Comparison of ENCODE assay signal across 8 mouse cellular contexts in the genomic region with DNA sequence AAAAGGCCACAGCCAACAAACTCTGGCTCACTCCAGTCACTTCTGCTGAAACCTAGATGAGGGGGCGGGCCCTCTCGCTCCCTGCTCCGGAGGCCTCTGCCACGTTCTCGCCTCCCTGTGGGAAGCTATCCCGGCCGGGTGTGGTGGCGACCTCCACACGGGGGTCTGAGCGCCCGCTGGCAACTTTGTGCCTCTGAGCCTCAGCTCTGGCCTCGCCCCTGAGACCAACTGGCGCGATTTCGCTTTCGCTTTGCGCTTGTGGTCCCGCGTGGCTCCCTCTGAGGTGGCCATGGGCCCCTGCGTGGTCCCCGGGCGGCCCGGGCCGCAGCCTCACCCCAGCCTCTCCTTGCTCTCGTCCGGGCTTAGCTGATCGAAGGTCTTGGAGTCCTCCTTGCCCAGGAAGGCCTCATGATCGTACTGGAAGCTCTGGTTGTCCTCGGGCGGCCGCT. TPM values are rescaled to one million over a fixed set of nuclear protein-coding genes. Genes with fewer than 3 reads are reported as not detected.
DNase-seq lines count a peak whose midpoint lies in the region; ATAC-seq and TF ChIP-seq lines count a peak whose summit lies in the region.

No protein-coding gene starts in this region.

- TF ChIP-seq POLR2A in bone marrow, adult 2 months (IDR thresholded peaks at IDR 0.05; ENCODE audit: borderline replicate concordance, control insufficient read depth, low read depth, low read length): 0 out of 2 replicates have a peak, but pooled peaks have one; percentile 5

- DNase-seq in ovary, postnatal 14 days (ENCODE audit: low spot score): peak; percentile 48
- DNase-seq in ovary, postnatal 10 days (ENCODE audit: low spot score): no peak
- DNase-seq in gastrocnemius, postnatal 4 days (ENCODE audit: low spot score in 2 of 2): peak; percentile 32 to 54
- peak; percentile 65 for DNase-seq in kidney, adult 18-20 months
- peak; percentile 35 for DNase-seq in right cerebral cortex, postnatal 4 days
- no peak for DNase-seq in layer of hippocampus, postnatal 10 days (ENCODE audit: low spot score in 2 of 2)

- no peaks in the 10 kb centered on the region for H3K9me3 ChIP-seq in lung, embryonic 15.5 days

- H3K4me2 ChIP-seq in lung, embryonic 15.5 days: peak overlapping the region; percentile 66

- H3K9ac ChIP-seq in lung, embryonic 15.5 days: peak overlapping the region; percentile 89

- H3K27me3 ChIP-seq in lung, embryonic 15.5 days: no peaks in the 10 kb centered on the region

- 1% methylated on average over 31 of the region's 31 CpGs for WGBS in bone marrow, adult 2 months
- under 1% methylated on average over 31 of the region's 31 CpGs for WGBS in lung, embryonic 15.5 days

- H3K4me1 ChIP-seq in bone marrow, adult 2 months (ENCODE audit: control insufficient read depth, insufficient read depth, low read length): peaks cover 3% of the 10 kb centered on the region; the same call in 1 of the 2 replicates
- H3K4me1 ChIP-seq in lung, embryonic 15.5 days: peaks cover 26% of the 10 kb centered on the region

- H3K36me3 ChIP-seq in lung, embryonic 15.5 days: peaks cover 9% of the 10 kb centered on the region; the same call in 1 of the 2 replicates

- no peak for TF ChIP-seq CTCF in bone marrow, adult 2 months (IDR thresholded peaks at IDR 0.05; ENCODE audit: control insufficient read depth, insufficient read depth, low read length)

- H3K27ac ChIP-seq in bone marrow, adult 2 months (ENCODE audit: control insufficient read depth, insufficient read depth, low read depth, low read length, poor library complexity): peak overlapping the region; percentile 87
- H3K27ac ChIP-seq in lung, embryonic 15.5 days: peak overlapping the region; percentile 97

- peak; percentile 50 for ATAC-seq in lung, embryonic 15.5 days (ENCODE audit: borderline replicate concordance, extremely low read depth, low FRiP score, low TSS enrichment)

- peak overlapping the region; percentile 90 for H3K4me3 ChIP-seq in bone marrow, adult 2 months (replicated peaks; ENCODE audit: control insufficient read depth, low read depth, low read length)
- H3K4me3 ChIP-seq in lung, embryonic 15.5 days: peak overlapping the region; percentile 77

RNA-seq across cellular contexts. Expression of a gene that starts 0.5 kb away (rescaled TPM):
- polyA plus RNA-seq in bone marrow, adult 2 months (2011; ENCODE audit: insufficient read depth, insufficient read length, low replicate concordance, missing spikeins): 6.0 and 18.3 TPM in 2 replicates
- 100 to 1,000 TPM in 1 of 2 experiments, 10 to 100 TPM in 1; 90.2 to 104 TPM for total RNA-seq in gastrocnemius, postnatal 4 days (2021)
- 145 and 156 TPM in 2 replicates for polyA plus RNA-seq in lung, embryonic 15.5 days (2015; fragmentation: Nextera tagmentation; extraction: Ambion mirVana)
- total RNA-seq in layer of hippocampus, postnatal 10 days (2021): 10 to 100 TPM; 32.1 to 35.2 TPM

Comparison
In these comparisons a context has a peak if more than half of its experiments do, and no peak if none do; other contexts are left out.
1. DNase-seq: peak in ovary, postnatal 14 days (single experiment), gastrocnemius, postnatal 4 days (2 of 2), kidney, adult 18-20 months (single experiment) and right cerebral cortex, postnatal 4 days (single experiment); none in ovary, postnatal 10 days (single experiment) and layer of hippocampus, postnatal 10 days (0 of 2).